Mouse (Mus musculus) ovary, postnatal 14 days (tissue): Measurements from ENCODE around the gene Gm5128.
"Not testable (repeated sequence)": the region's sequence is repeated elsewhere in the genome, so short reads cannot be mapped to it uniquely, and the experiment has no call there.

Experiments
- DNase-seq: peaks from one replicate; pipeline ENCODE4 v3.0.0; 2022; ENCODE audit warnings: low spot score

The Gm5128 gene

GRCm38 (mm10) chrX:135372984-135373383 lies at the start of gene Gm5128:
Gene Gm5128, plus strand, starts transcription at chrX:135373284.
- DNase-seq, result not testable (repeated sequence)

GRCm38 (mm10) chrX:135360685-135361084 lies 12.4 kb upstream of the Gm5128 start:
- DNase-seq, result not testable (repeated sequence)

GRCm38 (mm10) chrX:135361943-135362342 lies 11.1 kb upstream of the Gm5128 start:
- DNase-seq, result not testable (repeated sequence)

GRCm38 (mm10) chrX:135403578-135403977 lies 30.5 kb downstream of the Gm5128 start:
- DNase-seq, result not testable (repeated sequence)

- DNase-seq, result not testable (repeated sequence)
These were observed 48.1 kb downstream of the Gm5128 start for GRCm38 (mm10) chrX:135421203-135421602.

- DNase-seq, result not testable (repeated sequence)
These were observed 48.7 kb downstream of the Gm5128 start for GRCm38 (mm10) chrX:135421824-135422223.

GRCm38 (mm10) chrX:135422473-135422872 lies 49.4 kb downstream of the Gm5128 start:
- not testable (repeated sequence) for DNase-seq
